Mouse (Mus musculus) mesoderm, embryonic 11.5 days (tissue): ENCODE results near the gene Camta2.

Experiments
- DNase-seq: peaks from one replicate; pipeline ENCODE4 v3.0.0-alpha.2; 2012; ENCODE audit warnings: low read depth, low spot score

Gene Camta2

DNA sequence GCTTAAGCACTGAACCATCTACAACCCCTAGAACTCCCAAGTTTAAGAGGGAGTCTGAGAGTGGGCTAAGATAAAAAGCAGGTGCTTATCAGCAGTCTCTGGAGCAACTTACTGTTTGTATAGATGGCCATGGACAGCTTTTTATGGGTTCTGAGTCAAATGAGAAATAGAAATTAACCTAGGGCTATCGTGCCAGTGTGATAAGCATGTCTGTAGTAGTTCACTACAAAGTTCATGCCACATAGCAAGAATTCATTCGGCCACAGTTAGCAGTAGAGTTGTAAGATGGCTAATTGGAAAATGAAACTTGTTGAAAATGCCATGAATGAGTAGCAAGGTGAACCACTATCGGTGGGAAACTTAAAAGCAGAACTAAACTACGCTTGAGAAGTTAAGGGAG lies 39.4 kb downstream of the Camta2 start:
- no peak for DNase-seq

DNA sequence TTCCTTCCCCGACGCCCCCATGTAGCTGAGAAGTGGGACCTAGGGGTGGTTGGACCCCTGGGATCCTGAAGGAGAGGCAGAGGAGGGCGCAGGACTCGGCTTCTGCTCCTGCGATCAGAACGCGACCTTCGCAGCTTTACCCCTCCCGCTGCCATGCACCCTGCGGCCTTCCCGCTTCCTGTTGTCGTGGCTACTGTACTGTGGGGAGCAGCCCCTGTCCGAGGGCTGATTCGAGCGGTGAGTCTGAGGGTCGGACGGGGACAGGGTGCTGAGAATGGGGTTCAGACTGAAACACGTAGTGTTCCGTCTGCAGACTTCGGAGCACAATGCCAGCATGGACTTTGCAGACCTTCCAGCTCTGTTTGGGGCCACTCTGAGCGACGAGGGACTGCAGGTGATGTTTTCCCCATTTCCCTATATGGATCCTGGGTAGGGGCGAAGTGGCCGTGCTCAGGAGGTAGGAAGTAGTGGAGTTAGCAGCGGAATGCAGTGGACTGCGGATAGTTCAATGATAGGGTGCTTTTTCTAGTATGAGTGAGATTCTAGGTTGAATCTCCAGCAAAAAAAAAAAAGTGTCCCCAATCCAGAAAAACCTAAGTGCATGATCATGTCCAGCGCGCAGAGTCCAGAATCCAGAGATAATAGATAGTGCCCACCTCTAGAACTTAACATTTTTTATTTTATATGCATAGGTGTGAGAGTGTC lies 40.0 kb downstream of the Camta2 start:
- DNase-seq: no peak

DNA sequence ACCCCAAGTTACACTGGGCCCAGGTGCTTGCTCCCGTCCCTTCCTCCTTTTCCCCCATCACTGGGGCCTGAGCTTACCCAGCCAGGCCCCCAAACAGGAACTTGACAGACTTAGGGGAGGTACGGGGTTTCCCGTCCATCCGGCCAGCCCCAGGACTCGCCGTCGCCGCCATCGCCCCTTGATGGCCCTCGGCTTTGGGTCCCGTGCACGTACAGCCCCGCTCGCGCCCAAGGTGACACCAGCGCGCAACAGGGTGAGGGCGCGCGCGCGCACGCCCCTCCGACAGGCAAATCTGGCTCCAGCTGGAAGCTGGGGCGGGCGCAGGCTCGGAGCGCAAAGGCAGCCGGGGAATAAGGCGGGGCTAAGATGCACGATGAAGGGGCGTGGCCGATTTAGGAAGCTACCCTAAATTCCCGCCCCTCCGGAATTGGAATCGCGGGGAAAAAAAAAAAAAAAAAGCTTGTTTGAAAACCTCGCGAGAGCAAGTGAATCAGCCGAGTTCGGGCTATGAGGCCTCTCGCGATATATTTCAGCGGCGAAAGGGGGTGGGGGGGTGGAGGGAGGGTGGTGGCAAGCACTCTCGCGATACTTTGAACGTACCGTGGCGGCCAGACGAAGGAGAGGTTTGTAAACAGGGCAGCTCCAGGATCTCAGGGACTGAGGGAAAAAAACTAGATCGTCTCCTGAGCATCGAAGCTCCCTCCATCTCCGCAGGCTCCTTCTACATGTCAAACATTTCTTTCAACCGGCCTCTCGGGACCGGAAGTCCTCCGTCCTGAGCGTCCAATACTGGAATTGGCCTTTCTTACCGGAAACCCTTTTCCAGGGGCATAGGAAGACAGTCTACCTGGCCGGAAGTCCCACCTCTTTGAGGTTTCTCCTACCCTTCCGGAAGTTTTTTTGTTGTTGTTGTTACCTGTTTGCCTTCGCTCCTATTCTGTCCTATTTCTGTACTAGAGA lies 40.9 kb downstream of the Camta2 start, which contains the start of the genes Rnf167 and Slc25a11:
Gene Rnf167, plus strand, starts transcription at position 545 of the 960 bp plus-strand sequence.
Gene Slc25a11, minus strand, starts transcription at position 789 of the 960 bp plus-strand sequence.
- peak; percentile 99 for DNase-seq

DNA sequence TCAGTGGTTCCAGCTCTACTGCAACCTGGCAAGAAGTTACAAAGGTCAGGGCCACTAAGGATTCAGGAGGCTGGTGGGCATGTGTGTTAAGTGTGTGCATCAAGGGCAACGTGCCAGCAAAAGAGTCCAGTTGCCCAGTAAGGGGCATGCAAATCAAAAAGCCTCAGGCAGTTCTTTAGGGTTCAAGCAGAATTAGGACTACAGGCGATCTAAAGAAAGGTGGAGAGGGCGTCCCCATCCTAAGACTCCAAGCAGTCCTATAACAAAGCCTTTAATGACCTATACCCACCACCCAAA lies 41.7 kb downstream of the Camta2 start:
- no peak for DNase-seq

DNA sequence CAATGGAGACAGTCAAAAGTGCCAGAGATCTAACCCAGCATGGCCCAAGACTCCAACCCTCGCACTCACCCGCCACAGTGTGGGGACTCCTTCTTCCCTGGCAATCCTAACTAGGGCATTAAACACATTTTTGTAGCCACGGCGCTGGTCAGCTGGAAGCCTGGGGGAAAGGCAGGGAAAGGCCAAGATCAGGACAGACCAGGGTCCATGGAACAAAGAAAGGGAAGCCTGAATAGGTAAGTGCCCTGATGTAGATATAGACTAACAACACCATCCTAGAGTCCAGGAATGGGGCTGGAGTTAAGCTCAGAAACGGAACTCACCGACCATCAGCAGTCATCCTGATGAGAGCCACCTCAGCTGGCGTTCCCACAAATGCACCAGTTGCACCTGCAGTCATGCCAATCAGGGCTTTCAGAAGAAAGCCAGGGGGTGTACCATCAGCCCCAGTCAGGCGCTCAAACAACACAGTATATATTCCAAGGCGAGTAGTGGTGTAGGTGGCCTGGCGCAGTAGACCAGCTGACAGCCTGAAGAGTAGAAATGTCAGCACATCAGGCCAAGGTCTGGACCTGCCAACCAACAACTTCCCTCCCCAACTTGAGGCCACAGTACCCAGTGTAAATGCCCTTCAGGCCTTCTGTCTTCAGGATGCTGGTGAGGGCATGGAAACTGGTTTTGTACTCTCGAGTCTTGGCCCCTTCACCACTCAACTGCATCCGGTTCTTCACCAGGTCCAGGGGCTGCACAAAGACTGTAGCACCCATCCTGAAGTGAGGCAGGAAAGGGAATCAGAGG lies 42.2 kb downstream of the Camta2 start:
- DNase-seq: no peak

DNA sequence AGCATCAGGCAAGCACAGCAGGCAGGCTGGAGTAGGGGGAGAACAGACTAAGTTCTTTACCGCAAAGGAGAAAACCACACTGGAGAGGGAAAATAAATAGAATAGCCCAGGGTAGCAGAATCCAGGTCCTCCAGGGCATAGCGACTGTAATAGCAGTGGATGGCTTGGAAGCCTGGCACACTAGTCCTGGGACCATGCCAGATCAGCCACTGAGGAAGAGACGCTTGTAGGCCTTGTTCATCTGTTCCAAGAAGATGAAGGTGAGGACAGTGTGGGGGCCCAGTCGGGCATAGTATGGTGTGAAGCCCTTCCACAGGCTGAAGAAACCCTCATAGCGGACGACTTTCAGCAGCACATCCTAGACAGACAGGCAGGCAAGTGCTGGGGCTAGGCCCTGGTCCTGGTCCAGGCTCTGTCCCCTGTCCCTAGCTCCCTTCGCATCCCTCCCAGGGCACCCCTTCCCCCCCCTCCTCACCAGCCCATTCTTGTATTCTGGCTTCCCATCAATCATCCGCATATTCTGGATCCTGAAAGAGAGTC lies 43.3 kb downstream of the Camta2 start:
- DNase-seq: no peak

DNA sequence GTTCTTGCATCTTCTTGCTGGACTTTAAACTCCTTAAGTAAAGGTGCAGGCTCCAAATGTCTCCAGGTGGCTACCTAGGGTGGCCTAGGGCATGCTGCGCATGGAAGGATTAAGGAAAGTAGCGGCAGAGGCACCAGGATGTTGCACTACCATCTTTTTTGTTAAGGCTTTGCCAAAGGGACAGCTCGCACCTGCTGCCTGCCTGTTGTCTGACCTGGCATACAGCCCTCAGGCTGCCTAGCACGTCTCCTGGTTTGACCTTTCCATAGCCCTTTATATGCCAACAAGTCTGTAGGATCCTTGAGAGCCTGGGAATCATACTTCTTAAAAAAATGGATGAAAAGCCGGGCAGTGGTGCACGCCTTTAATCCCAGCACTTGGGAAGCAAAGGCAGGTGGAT lies 44.9 kb downstream of the Camta2 start:
- no peak for DNase-seq

DNA sequence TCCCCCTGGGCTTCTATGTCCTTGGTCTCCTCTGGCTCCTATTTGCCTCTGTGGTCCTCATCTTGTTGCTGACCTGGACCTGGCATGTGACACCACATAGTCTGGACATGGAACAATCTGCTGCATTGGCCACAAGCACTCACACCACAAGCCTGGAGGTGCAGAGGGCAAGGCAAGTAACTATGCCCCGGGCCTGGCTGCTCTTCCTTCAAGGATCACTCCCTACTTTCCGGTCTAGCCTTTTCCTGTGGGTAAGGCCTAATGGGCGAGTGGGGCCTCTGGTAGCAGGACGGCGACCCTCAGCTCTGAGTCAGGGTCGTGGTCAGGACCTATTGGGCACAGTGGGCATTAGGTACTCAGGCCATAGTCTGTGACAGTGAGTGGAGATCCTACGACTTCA lies 46.7 kb downstream of the Camta2 start:
- no peak for DNase-seq

DNA sequence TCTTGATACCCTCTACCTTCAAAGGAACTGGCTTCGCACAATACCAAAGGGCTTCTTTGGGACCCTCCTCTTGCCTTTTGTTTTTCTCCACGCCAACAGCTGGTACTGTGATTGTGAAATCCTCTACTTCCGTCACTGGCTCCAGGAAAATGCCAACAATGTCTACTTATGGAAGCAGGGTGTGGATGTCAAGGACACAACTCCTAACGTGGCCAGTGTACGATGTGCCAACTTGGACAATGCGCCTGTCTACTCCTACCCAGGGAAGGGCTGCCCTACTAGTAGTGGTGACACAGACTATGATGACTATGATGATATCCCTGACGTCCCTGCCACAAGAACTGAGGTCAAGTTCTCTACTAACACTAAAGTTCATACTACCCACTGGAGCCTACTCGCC lies 47.9 kb downstream of the Camta2 start:
- no peak for DNase-seq

DNA sequence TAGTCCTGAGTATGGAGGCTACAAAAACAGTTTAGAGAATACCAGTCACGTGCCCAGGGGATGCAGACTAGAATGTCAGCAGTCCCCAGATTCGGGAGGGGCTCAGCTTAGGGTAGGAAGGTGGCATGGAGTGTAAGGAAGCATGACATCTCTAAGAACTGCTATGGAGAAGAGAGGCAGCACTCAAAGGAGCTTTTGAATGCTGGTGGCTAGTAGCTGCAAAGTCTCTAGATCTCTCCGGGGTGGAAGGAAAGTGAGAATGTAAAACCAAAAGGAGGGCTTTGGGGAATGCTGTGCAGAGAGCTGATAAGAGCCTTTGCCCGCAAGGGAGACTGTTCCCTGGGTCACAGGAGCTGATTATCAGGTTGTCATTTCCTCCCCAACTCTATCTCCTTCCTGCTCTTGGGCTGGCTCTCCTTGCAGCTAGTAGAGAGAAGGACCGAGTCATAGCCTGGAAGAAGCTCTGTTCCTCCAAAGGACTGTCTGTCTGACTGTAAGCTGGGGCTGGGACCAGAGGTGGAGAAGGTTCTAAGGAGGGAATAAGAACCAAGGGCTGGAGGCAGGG lies 49.1 kb downstream of the Camta2 start, which contains the start of gene Gp1ba:
Gene Gp1ba, plus strand, starts transcription at position 409 of the 565 bp plus-strand sequence.
- no peak for DNase-seq

DNA sequence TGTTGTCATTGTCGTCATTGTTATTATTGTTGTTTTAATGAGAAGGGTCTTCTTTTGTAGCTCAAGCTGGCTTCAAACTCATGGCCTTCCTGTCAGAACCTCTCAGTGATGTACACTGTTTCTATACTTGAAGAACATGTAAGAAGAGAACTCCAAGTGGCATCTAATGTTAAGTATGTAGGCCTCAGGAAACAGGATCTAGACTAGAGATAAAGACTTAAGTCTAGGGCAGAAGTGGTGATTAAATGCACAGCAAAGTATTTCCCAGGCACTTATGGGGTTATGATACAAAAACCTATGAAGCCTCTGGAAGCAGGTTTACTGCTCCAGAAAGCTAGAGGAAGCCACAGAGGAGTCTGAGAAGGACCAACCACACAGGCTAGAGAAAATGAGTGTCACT lies 49.6 kb downstream of the Camta2 start:
- no peak for DNase-seq

DNA sequence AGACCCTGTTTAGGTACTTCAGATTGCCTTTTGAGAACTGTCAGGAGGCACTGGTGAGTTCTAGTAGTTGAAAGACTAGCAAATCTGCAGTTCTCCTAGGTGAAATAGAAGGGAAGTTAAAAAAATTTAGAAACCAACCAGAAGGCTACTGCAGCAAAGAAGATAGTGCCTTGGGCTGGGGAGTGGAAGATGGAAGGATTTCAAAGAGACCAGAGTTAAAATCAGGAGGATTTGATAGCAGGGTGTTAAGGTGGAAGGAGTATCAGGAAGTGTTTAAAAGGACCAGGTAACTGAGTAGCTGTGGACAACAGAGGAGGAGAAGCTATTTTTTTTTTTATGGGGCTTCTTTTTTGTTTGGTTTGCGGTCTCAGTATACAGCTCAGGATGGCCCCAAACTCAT lies 50.1 kb downstream of the Camta2 start:
- DNase-seq: no peak

DNA sequence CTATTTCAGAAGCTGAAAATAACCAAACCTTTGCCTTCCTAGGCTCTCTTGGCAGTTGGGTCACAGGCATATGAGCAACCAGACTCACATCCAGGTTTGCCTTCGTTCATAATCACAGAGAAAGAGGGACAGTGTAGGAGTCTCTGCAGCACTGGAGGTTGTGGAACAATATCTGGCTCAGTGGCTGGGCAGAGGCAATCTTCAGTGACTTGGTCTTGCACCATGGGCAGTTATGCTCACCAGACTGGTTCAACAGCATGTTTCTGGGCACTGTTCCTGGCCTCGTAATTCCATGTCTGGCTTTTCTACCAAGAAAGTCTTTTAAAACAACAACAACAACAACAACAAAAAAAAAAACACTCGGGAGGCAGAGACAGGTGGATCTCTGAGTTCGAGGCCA lies 52.3 kb downstream of the Camta2 start:
- no peak for DNase-seq

DNA sequence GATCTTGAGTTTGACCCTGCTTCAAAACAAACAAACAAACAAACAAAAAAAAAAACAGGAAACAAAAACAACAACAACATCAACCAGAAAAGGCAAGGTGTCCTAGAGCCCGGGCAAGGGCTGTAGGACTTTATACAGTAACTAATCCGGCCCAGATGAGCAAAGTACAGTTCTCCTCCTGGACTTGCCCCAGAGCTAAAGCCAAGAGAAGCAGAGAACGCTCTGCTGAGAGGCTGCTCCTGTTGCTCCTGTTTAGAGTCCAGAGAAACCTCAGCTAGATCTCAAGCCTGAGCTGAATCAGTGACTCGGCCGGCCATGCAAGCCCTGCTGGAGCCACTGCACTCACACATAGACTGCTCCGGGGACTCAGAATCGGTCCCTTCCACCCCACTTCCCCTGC lies 57.8 kb downstream of the Camta2 start:
- no peak for DNase-seq

DNA sequence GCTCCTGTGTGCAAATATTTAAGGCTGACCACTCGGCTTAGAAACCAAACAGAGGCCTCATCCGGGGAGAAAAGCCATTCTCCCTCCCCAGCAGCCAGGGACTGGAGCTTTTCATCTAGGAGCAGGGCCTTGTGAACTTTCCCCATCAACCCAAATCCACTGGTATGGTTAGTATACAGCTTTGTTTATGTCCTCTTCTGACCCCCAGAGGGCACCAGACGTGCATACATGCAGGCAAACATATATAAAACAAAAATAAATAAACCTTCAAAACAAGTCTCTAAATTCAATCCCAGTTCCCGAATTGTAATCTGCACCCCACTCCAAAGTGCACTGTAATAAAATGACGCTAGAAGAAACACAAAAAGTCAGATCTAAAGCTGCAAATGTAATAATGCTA lies 58.3 kb downstream of the Camta2 start:
- no peak for DNase-seq

DNA sequence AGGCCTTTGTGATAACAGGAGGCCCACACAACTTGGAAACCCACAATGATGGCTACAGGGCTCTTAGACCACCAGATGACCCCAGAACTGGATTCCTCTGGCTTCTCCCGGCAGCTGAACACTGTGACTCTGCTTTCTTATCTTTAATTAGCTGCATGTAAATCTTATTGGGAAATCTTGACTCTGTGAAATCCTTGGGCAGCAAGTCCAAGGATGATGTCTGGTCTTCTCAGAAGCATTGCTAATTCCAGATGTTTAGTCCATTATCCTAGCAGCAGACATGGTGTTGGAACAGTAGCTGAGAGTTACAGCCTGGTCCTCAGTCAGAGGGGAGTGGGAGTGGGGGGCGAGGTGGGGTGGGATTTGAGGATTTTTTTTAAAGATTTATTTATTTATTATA lies 59.5 kb downstream of the Camta2 start:
- no peak for DNase-seq

DNA sequence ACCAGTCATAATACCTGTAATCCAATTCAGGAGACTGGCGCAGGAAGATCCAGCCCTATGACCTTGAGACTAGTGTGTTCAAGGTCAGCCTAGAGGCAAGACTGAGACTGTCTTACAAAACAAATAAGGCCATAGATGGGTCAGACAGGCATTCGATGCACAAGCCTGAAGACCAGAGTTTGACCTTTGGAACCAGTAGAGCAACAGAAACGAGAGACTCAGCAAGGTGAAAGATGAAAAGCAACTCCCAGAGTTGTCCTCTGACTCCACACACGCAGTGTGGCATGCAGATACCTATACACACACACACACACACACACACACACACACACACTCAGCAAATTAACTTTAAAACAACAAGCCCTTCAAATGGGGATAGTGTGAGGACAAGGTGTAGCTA lies 61.0 kb downstream of the Camta2 start:
- DNase-seq: no peak

DNA sequence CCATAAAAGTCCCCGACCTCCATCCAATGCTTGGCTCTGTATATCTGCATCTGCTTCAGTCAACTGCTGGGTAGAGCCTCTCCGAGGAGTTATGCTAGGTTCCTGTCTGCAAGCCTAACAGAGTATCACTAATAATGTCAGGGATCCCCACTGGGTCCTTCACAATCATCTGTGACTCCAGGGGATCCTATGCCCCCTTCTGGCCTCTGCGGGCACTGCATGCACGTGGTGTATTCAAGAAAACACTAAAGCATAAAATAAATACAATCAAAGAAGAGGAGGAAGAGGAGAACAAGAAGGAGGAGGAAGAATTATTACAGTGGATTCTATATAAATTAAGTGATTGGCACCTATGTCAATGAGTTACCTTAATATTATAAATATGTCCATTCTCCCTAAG lies 62.4 kb downstream of the Camta2 start:
- DNase-seq: peak; percentile 71

DNA sequence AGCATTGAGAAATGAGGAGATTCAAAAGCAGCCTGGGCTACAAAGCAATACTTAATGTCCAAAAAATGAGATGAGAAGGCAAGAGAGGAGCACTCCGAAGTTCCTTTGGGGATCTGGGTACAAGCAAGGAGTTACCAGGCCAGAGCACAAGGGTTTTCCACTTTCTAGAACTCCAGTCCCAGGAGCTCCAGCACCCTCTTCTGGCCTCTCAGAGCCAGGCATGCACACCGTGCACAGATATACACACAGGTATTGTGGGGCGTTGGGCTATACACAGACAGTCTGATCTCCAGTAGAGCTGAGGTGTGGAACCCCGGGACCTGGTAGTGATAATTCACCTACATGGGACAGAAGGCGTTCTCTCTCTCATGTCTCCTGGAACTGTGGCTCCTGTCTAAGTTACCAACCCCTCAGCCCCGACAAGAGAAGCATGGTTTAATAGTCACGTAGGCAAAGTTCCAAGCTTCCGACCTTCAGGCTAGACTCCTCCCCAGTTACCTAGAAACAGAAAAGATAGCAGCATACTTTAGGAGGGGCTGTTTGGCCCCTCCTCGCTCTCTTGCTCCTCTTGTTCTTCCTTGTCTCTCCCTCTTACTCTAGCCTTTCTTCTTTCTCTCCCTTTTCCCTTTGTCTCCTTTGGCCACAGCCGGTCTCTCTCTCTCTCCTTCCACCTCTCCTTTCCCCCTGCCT lies 64.7 kb downstream of the Camta2 start:
- no peak for DNase-seq

DNA sequence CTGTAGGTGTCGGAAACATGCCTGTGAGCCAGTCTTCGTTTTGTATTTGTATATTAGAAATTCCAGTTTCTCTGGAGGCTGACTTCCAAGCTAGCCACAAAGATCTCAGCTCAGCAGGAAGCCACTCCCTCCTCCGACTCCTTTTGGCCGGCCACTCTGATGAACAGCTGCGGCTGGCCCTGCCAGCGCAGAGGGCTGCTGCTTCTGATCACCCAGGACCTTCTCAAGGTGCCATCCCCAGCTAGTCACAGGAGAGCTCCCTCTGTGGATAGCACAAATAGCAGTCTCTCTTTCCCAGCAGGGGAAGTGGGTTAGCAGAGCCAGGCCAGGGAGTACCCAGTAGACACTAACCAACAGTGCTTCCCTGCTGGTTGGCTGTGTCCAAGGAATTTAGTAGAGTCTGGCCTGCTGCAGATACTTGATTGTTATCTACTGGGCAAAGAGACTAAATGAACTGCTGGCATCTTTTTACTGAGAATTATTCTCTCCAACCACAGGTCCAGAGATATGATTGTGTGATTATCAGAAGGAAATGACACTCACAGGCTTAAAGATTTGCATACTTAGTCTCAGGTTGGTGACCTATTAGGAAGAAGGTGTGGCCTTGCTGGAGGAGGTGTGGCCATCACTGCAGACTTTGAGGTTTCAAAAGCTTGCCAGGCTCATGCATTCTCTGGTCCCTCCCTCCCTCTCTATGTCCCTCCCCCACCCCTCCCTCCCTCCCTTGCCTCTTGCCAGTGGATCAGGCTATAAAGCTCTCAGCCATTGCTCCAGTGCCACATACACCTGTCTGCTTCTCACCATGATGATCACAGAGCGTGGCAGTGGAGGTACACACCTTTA lies 65.7 kb downstream of the Camta2 start:
- DNase-seq: no peak
